Mouse (Mus musculus) intestine, embryonic 16.5 days (tissue): ENCODE measurements around the gene Bach1. TPM values are rescaled to one million over a fixed set of nuclear protein-coding genes. Genes with fewer than 3 reads are reported as not detected.

Source experiments
- ATAC-seq: fragments of 200-750 bp; cut with Nextera tagmentation; 2 replicates; pipeline ENCODE4 v1.8.0; 2017; ENCODE audit warnings: moderate TSS enrichment, moderate library complexity
- H3K27ac ChIP-seq: fragments of 300-500 bp; sonication (generic); 2 replicates; pipeline ENCODE4 v1.5.1; 2014; ENCODE audit warnings: mild to moderate bottlenecking, low read length
- H3K27me3 ChIP-seq: fragments of 300-500 bp; sonication (generic); replicated peaks from 2 replicates; pipeline ENCODE4 v1.6.1; 2014; ENCODE audit warnings: low read length, control low read depth, mixed read lengths; ENCODE audit not compliant: control insufficient read depth, insufficient read depth
- H3K36me3 ChIP-seq: fragments of 300-500 bp; sonication (generic); 2 replicates; pipeline ENCODE4 v1.6.1; 2014; ENCODE audit warnings: low read length, control low read depth; ENCODE audit not compliant: control insufficient read depth, insufficient read depth
- H3K4me1 ChIP-seq: fragments of 300-500 bp; sonication (generic); 2 replicates; pipeline ENCODE4 v1.6.1; 2014; ENCODE audit warnings: low read length, control low read depth, mixed read lengths; ENCODE audit not compliant: control insufficient read depth, insufficient read depth
- H3K4me2 ChIP-seq: fragments of 300-500 bp; sonication (generic); 2 replicates; pipeline ENCODE4 v1.6.1; 2014; ENCODE audit warnings: low read depth, low read length, control low read depth
- H3K4me3 ChIP-seq: fragments of 300-500 bp; sonication (generic); 2 replicates; pipeline ENCODE4 v1.5.1; 2014; ENCODE audit warnings: mild to moderate bottlenecking, low read length
- H3K9ac ChIP-seq: fragments of 300-500 bp; sonication (generic); 2 replicates; pipeline ENCODE4 v1.6.1; 2014; ENCODE audit warnings: low read depth, low read length
- H3K9me3 ChIP-seq: fragments of 300-500 bp; sonication (generic); 2 replicates; pipeline ENCODE4 v1.6.1; 2016; ENCODE audit warnings: low read length, control low read depth; ENCODE audit not compliant: control insufficient read depth
- WGBS: fragments of 180-500 bp; shearing (Covaris S2); extraction: QIAGEN DNeasy Blood & Tissue Kit; methylation state at CpG from one replicate; pipeline ENCODE4 v1.1.7; 2014; 5-methylcytosine and 5-hydroxymethylcytosine counted together
- polyA plus RNA-seq: library from polyadenylated mRNA; unstranded; fragments of >200 nt; fragmentation: Nextera tagmentation; extraction: Ambion mirVana; gene quantifications from 2 replicates; pipeline ENCODE4 v1.2.1, GENCODE M21; 2015

Gene Bach1
- polyA plus RNA-seq, 1 experiment from 2014 or later, result 16.6 TPM

DNA sequence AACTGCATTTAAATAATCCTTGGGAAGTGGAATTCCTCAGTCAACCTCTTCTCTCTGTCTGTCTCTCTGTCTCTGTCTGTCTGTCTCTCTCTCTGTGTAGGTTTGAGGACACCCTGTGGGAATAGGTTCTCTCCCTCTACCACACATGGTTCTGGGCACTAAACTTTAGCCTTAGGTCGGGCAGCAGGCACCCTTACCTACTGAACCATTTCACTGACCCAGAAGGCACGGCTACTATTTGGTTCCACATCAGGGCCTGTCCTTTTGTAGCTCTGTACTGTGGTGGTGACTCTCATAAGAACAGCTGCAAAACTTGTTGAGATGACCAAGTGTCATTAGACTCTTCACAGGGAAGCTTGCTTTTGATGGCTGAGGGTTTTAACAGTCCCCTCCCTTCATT lies 3.1 kb downstream of the Bach1 start:
- WGBS, result 74% methylated on average over 2 of the region's 2 CpGs
- Histone ChIP-seq H3K36me3 (no peaks in the 10 kb centered on the region), H3K27ac (no peak overlapping the region), H3K27me3 (no peaks in the 10 kb centered on the region), H3K4me2 (no peak overlapping the region), H3K9ac (no peak overlapping the region), H3K4me3 (no peak overlapping the region), H3K9me3 (no peaks in the 10 kb centered on the region), H3K4me1 (peaks cover 46% of the 10 kb centered on the region)
- ATAC-seq, result no peak

DNA sequence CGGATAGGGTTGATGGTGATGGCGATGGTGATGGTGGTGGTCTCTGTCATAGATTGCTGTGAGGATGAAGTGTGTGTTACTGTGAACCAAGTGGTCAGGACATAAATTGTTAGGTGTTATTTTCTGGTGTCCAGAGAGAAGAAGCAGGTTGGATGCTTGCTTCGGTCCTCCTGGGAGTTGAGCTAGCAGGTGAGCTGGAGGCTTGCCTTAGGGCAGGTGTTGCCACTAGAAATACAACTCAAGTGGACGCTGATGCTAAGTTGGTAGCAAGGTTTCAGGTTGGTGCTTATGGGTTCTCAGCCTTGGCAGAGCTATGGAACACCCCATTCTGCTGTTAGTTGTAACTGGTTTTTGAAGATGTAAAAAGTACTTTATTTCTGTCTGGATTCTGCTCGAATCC lies 4.1 kb downstream of the Bach1 start:
- ATAC-seq, result no peak
- WGBS, result 88% methylated on average over 5 of the region's 5 CpGs
- H3K4me2 ChIP-seq, result no peak overlapping the region

DNA sequence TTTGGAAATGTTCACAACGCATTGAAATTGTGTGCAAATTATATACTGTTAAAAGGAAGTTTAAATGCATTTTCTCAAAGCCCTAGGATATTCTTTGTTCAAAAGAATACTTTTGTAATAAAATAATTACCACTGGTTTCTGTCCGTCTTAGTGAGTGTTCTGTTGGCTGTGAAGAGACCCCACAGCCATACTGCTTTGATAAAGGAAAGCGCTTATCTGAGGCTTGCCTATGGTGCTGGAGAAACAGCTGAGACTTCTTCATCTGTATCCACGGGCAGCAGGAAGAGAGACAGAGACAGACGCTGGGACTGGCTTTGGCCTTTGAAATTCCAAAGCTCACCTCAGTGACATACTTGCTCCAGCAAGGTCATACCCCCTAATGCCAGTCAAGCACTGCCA lies 5.5 kb downstream of the Bach1 start:
- Histone ChIP-seq H3K36me3 (no peaks in the 10 kb centered on the region), H3K27ac (no peak overlapping the region), H3K4me3 (no peak overlapping the region), H3K4me2 (no peak overlapping the region), H3K9me3 (no peaks in the 10 kb centered on the region), H3K4me1 (peaks cover 60% of the 10 kb centered on the region), H3K9ac (no peak overlapping the region), H3K27me3 (no peaks in the 10 kb centered on the region)
- no peak for ATAC-seq
- WGBS, result 61% methylated on average over 5 of the region's 5 CpGs

More for the DNA sequence above, 4.1 kb downstream of the Bach1 start:
- H3K27me3 ChIP-seq, result no peaks in the 10 kb centered on the region
- no peak overlapping the region for H3K9ac ChIP-seq
- no peaks in the 10 kb centered on the region for H3K36me3 ChIP-seq
- no peak overlapping the region for H3K27ac ChIP-seq
- no peak overlapping the region for H3K4me3 ChIP-seq
- H3K9me3 ChIP-seq, result no peaks in the 10 kb centered on the region
- H3K4me1 ChIP-seq, result peaks cover 52% of the 10 kb centered on the region

DNA sequence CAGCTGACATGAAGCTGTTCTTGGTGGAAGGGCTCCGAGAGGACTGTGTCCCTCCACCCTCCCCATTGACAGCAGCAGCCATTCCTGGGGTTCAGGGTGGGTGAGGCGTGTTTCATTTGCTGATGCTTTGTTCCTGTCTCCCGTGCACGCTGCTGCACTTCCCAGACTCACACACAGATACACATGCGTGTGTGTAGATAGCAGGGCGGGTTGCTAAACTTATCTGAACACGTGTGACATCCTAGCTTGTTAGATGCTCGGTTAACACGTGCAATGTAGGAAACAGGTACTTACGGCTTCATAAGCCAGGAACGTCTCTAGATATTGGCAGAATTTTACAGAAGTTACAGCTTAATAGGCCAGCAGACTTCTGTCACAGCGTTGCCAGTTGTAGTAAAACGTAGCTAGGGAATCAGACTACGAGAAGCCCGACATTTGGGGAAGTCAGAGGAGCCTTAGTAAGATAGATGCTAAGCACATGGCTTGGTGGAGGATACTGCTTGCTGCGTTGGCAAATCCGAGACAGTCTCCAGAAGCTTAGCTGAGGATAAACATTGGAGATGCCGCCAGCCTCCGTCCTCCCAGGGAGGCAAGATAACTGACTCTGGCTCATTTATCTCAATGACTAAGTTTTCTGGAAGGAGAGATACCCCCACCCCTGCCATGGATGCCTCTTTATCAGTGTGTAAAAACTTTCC lies 7.3 kb downstream of the Bach1 start:
- Histone ChIP-seq H3K9ac (no peak overlapping the region; the same call in 1 of the 2 replicates), H3K4me3 (no peak overlapping the region), H3K4me1 (peaks cover 58% of the 10 kb centered on the region), H3K4me2 (peak overlapping the region; percentile 25; the same call in 1 of the 2 replicates), H3K9me3 (no peaks in the 10 kb centered on the region), H3K27me3 (no peaks in the 10 kb centered on the region), H3K27ac (no peak overlapping the region), H3K36me3 (no peaks in the 10 kb centered on the region)
- peak; percentile 65 for ATAC-seq
- WGBS, result 31% methylated on average over 19 of the region's 19 CpGs

DNA sequence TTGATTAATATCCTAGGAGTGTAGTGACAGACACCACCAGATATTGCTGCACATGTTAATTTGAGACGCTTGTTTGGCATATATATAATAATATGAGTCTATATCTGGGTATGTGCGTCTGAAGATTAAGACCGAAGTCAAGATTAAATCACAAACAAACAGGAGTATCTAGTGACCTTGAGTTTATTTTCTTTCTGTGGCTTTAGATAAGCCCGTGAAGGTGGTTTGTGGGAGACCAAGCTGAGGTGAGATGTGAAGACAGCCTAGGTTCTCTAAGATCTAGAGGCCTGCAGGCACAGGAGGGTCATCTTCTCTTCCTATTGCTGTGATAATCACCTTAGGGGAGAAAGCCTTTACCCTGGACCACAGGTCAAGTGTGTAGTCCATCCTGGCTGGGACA lies 8.6 kb downstream of the Bach1 start:
- Histone ChIP-seq H3K9me3 (no peaks in the 10 kb centered on the region), H3K9ac (no peak overlapping the region), H3K4me3 (no peak overlapping the region), H3K4me1 (peaks cover 54% of the 10 kb centered on the region), H3K27ac (no peak overlapping the region), H3K4me2 (no peak overlapping the region), H3K27me3 (no peaks in the 10 kb centered on the region), H3K36me3 (no peaks in the 10 kb centered on the region)
- ATAC-seq, result no peak
- 69% methylated on average over 4 of the region's 4 CpGs for WGBS

DNA sequence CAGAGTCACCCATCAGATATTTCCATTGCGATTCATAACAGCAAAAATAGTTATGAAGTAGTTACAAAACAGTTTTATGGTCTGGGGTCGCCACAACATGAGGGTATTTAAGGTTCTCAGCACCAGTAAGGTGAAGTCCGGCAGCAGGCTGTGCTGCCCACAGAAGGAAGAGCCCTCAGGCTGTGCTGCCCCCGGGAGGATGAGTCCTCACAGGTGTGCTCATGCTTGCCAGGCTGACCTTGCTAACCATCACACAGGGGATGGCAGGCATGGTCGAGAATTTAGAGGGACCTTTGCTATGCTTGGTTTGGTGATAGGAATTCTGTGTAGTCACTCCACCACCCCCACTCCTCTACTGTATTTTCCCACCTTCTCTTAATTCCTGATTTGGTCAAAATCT lies 9.8 kb downstream of the Bach1 start:
- Histone ChIP-seq H3K4me2 (no peak overlapping the region), H3K4me3 (no peak overlapping the region), H3K9me3 (no peaks in the 10 kb centered on the region), H3K4me1 (peaks cover 52% of the 10 kb centered on the region), H3K9ac (no peak overlapping the region), H3K27ac (no peak overlapping the region), H3K27me3 (no peaks in the 10 kb centered on the region), H3K36me3 (no peaks in the 10 kb centered on the region)
- no peak for ATAC-seq
- 70% methylated on average over 5 of the region's 5 CpGs for WGBS

DNA sequence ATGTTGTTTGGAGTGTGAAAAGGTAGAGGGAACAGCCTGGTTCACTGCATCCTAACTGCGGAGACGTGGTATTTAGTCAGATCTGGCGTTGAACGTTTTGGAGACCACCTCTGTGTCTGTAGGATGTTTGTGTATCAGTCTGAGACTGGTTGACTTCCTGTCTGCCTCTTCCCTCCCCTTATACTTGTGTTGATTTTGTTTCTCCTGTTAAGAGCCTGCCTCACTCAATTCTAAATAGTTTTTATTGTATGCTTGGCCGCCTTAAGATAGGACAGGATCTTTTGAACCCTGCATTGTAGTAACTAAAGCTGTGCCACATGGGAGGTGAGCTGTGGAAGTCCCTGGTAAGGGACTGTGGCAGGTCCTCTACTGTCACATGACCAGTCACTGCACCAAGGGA lies 10.4 kb downstream of the Bach1 start:
- Histone ChIP-seq H3K27me3 (no peaks in the 10 kb centered on the region), H3K36me3 (no peaks in the 10 kb centered on the region), H3K4me2 (no peak overlapping the region), H3K27ac (peak overlapping the region; percentile 43), H3K4me1 (peaks cover 52% of the 10 kb centered on the region), H3K9me3 (no peaks in the 10 kb centered on the region), H3K9ac (no peak overlapping the region), H3K4me3 (no peak overlapping the region)
- 32% methylated on average over 5 of the region's 5 CpGs for WGBS
- no peak for ATAC-seq

DNA sequence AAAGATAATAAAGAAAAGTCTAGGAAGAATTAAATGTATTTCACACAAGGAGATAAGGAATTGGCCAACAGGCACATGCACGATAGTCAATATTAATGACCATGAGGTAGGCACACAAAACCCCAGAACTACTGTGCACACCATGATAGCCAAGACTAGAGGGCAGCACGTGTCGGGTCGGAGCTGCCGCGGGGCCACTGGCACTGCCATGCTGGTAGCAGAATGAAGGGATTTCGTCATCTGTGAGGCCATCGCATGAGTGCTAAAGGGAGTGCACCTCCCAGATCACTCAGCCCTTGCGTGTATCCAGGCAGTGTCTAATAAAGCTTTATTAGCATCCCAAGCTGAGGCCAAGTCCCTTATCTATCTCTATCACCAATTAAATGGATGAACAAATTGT lies 11.2 kb downstream of the Bach1 start:
- H3K4me2 ChIP-seq, result no peak overlapping the region
- WGBS, result 91% methylated on average over 9 of the region's 9 CpGs
- no peaks in the 10 kb centered on the region for H3K36me3 ChIP-seq
- H3K4me1 ChIP-seq, result peaks cover 44% of the 10 kb centered on the region
- ATAC-seq, result no peak
- H3K4me3 ChIP-seq, result no peak overlapping the region
- no peak overlapping the region for H3K9ac ChIP-seq
- H3K9me3 ChIP-seq, result no peaks in the 10 kb centered on the region
- no peaks in the 10 kb centered on the region for H3K27me3 ChIP-seq
- no peak overlapping the region for H3K27ac ChIP-seq

DNA sequence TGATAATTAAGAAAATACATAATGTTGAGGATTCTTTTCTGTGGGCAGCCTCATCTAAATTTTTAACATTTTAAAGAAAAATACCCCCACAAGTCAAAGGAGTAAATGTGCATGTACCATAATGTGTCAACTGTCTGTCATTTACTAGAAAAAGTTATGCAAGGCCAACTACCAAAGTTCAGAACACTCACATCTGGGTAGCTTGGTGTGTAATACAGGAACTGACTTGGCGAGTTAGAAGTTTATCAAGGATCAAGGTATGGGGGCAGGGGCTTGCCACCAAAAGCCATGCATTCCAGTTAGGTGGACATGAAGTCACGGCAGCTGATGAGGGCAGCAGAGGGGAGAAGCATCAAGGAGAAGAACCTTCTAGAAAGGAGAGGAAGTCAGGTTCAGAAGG lies 13.2 kb downstream of the Bach1 start:
- peaks cover 32% of the 10 kb centered on the region for H3K4me1 ChIP-seq
- no peak overlapping the region for H3K4me2 ChIP-seq
- H3K27me3 ChIP-seq, result no peaks in the 10 kb centered on the region
- ATAC-seq, result no peak
- H3K36me3 ChIP-seq, result no peaks in the 10 kb centered on the region; the same call in 1 of the 2 replicates
- H3K27ac ChIP-seq, result no peak overlapping the region
- WGBS, result 74% methylated on average over 2 of the region's 2 CpGs
- no peak overlapping the region for H3K4me3 ChIP-seq
- H3K9ac ChIP-seq, result no peak overlapping the region
- no peaks in the 10 kb centered on the region for H3K9me3 ChIP-seq
